Mouse (Mus musculus) thymus, adult 2 months (tissue): Measurements from ENCODE around the gene P2ry2.

Source experiments
- CTCF ChIP-seq: fragments of 200-500 bp; IDR thresholded peaks from 2 replicates; pipeline ENCODE4 v1.5.1; 2012; ENCODE audit warnings: mild to moderate bottlenecking, control low read depth, low read length, moderate library complexity, borderline replicate concordance; ENCODE audit not compliant: control insufficient read depth, poor library complexity, insufficient read depth; ENCODE audit errors: extremely low read depth
- POLR2A ChIP-seq: fragments of 200-500 bp; IDR thresholded peaks from 2 replicates; pipeline ENCODE4 v1.6.1; 2012; ENCODE audit warnings: mild to moderate bottlenecking, low read length, control low read depth, moderate library complexity; ENCODE audit not compliant: control insufficient read depth, poor library complexity, insufficient read depth; ENCODE audit errors: extremely low read depth

DNA sequence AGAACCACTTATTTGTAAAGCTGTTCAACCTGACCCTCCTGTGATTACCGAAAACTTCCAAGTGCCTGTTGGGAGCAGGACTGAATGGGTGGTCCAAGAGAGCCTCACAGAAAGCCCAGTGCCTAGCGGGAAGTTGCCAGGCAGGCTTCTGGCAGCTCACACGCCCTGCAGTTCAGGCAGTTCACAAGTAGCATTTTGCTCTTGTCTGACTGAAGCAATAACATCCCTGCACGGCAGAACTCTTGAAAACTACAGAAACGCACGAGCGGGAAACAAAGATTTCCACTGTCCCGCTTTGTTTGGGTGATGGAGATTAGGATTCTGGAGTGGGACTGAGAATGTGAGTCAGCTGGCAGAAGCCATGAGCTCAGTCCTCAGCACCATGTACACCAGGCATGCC, 18.6 kb upstream of the P2ry2 start:
- no peak for TF ChIP-seq CTCF
- no peak for TF ChIP-seq POLR2A
